10 mouse cellular contexts compared by ENCODE assay signal in the genomic region with DNA sequence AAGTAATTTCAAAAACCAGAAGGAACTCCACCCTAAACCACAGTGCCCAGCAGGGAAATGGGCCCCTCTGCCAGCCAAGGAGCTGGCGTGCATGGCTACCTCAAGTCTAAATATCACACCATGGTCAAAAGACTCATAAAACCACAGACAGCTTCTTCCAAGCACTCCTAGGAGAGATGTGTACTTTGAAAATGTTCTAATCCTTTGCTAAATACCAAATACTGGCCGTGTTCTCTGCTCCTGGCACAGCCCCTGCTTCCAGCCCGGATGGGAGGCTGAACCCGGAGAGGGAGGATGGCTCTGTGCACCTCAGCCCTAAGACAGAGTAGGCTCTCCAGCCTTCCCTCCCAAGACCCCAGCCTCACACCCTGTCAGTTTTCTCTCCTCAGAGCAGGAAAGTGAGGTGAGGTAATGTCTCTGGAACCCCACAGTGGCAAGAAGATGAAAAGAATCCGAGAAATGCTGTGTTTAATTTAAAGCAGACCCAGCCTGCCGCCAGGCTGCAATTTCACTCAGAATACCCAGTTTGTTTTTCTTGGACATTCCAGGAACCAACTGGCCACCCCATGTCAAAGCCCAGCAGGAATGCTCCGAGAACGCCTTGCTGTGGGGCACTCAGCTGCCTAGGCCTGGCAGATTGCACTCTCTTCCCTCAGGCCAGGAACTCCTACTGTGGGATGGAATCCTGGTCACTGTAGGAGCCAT.
A peak's percentile ranks its signal among the peaks of the same experiment; 100 is the strongest.
DNase-seq lines count a peak whose midpoint lies in the region; ATAC-seq and TF ChIP-seq lines count a peak whose summit lies in the region.
"Had no signal": no experiment of that assay in that cellular context is flagged by ENCODE, and none has a peak within 500 bp of the region (broad histone marks: within the 10 kb centered on the region; RNA-seq: fewer than 3 reads in every experiment).

No protein-coding gene starts in this region.

- ATAC-seq in cerebellum, adult (ENCODE audit: insufficient number of reproducible peaks, low FRiP score, low TSS enrichment): peak; percentile 60
- no peak for ATAC-seq in forebrain, embryonic 11.5 days (replicated peaks; ENCODE audit: low FRiP score)

- H3K4me3 ChIP-seq in forebrain, embryonic 11.5 days (ENCODE audit: low read depth, low read length): no peak overlapping the region
- no peak overlapping the region for H3K4me3 ChIP-seq in myocyte
- H3K4me3 ChIP-seq: erythroblast, embryonic 14.5 days had no signal

- H3K27ac ChIP-seq in forebrain, embryonic 11.5 days (ENCODE audit: low read depth, low read length): no peak overlapping the region

- no peak overlapping the region for H3K9ac ChIP-seq in forebrain, embryonic 11.5 days (ENCODE audit: low read length)

- H3K36me3 ChIP-seq in forebrain, embryonic 11.5 days (ENCODE audit: control insufficient read depth, insufficient read depth, low read length): no peaks in the 10 kb centered on the region
- H3K36me3 ChIP-seq in myocyte (ENCODE audit: control insufficient read depth, insufficient read depth): no peaks in the 10 kb centered on the region

- no peak for DNase-seq in cerebellum, adult 9-10 months
- DNase-seq in 416B (ENCODE audit: low read depth): peak; percentile 66
- DNase-seq in forebrain, embryonic 11.5 days (ENCODE audit: low spot score): peak; percentile 60
- peak; percentile 36 to 64 for DNase-seq in kidney, postnatal 4 days
- no peak for DNase-seq in urinary bladder, postnatal 14 days (ENCODE audit: low spot score)
- no peak for DNase-seq in spleen, postnatal 36 days (ENCODE audit: low spot score in 2 of 2)

- WGBS in forebrain, embryonic 11.5 days: 58% methylated on average over 8 of the region's 8 CpGs

- H3K4me1 ChIP-seq in forebrain, embryonic 11.5 days (replicated peaks; ENCODE audit: control insufficient read depth, insufficient read depth, low read length): peaks cover 3% of the 10 kb centered on the region; the same call in 1 of the 2 replicates

- H3K79me2 ChIP-seq in myocyte (ENCODE audit: control insufficient read depth, insufficient read depth): no peaks in the 10 kb centered on the region

- H3K27me3 ChIP-seq in forebrain, embryonic 11.5 days (ENCODE audit: control insufficient read depth, insufficient read depth, low read length): no peaks in the 10 kb centered on the region
- no peaks in the 10 kb centered on the region for H3K27me3 ChIP-seq in myocyte (ENCODE audit: control insufficient read depth, insufficient read depth, insufficient read length)
- H3K27me3 ChIP-seq: CH12.LX had no signal

- H3K9me3 ChIP-seq in forebrain, embryonic 11.5 days (ENCODE audit: control insufficient read depth, low read length): no peaks in the 10 kb centered on the region

- no peak overlapping the region for H3ac ChIP-seq in myocyte (ENCODE audit: control insufficient read depth, insufficient read length)

- peak; percentile 33 for TF ChIP-seq POLR2A in myocyte (IDR thresholded peaks at IDR 0.05; ENCODE audit: insufficient read length, low read depth)

- H3K4me2 ChIP-seq in forebrain, embryonic 11.5 days (ENCODE audit: low read depth, low read length, severe bottlenecking): no peak overlapping the region
- peak overlapping the region; percentile 80 for H3K4me2 ChIP-seq in myocyte (ENCODE audit: low read depth)

TF ChIP-seq in myocyte, 11 proteins besides CTCF, POLR2A, EP300 and RAD21:
- peak; percentile 74 for TF ChIP-seq TCF12 (IDR thresholded peaks at IDR 0.05; ENCODE audit: insufficient read depth, poor library complexity, severe bottlenecking)
- peak; percentile 50 for TF ChIP-seq TCF3 (IDR thresholded peaks at IDR 0.05; ENCODE audit: insufficient read length, low read depth)
- TF ChIP-seq REST (IDR thresholded peaks at IDR 0.05; ENCODE audit: insufficient read depth, insufficient read length): no peak
- no peak for TF ChIP-seq POLR2AphosphoS2 (IDR thresholded peaks at IDR 0.05; ENCODE audit: insufficient read length, low read depth)
- no peak for TF ChIP-seq USF1 (IDR thresholded peaks at IDR 0.05; ENCODE audit: low read depth)
- no peak; the same call in 1 of the 2 replicates for TF ChIP-seq CEBPB (IDR thresholded peaks at IDR 0.05; ENCODE audit: insufficient read depth, poor library complexity, severe bottlenecking)
- no peak for TF ChIP-seq E2F4 (IDR thresholded peaks at IDR 0.05; ENCODE audit: insufficient read depth)
- TF ChIP-seq MAX (IDR thresholded peaks at IDR 0.05; ENCODE audit: low read depth): no peak
- no peak for TF ChIP-seq SRF (IDR thresholded peaks at IDR 0.05; ENCODE audit: control insufficient read depth, insufficient read length, low read depth)
- peak in 2 of 3 experiments; percentile 86 to 93 for TF ChIP-seq MYOD1 (IDR thresholded peaks at IDR 0.05; ENCODE audit: control insufficient read depth in 1 of 3, insufficient read length in 2 of 3, low read depth in 2 of 3)
- peak; percentile 82 to 96 (median 84) for TF ChIP-seq MYOG (IDR thresholded peaks at IDR 0.05; ENCODE audit: control insufficient read depth in 1 of 3, insufficient read depth in 1 of 3, insufficient read length in 2 of 3, low read depth in 2 of 3)

Comparison
In these comparisons a context has a peak if more than half of its experiments do, and no peak if none do; other contexts are left out.
1. DNase-seq: peak in 416B (single experiment), forebrain, embryonic 11.5 days (single experiment) and kidney, postnatal 4 days (2 of 2); none in cerebellum, adult 9-10 months (single experiment), urinary bladder, postnatal 14 days (single experiment) and spleen, postnatal 36 days (0 of 2).